Mouse (Mus musculus) cerebellum, adult 2 months (tissue): Measurements from ENCODE around the gene Bach1.

Experiments
- CTCF ChIP-seq: fragments of 200-500 bp; IDR thresholded peaks from 2 replicates; pipeline ENCODE4 v1.5.1; 2011; ENCODE audit warnings: low read depth, mild to moderate bottlenecking, control low read depth, low read length, moderate library complexity, borderline replicate concordance; ENCODE audit not compliant: insufficient read depth
- POLR2A ChIP-seq: fragments of 200-500 bp; IDR thresholded peaks from 2 replicates; pipeline ENCODE4 v1.6.1; 2011; ENCODE audit warnings: low read length, control low read depth, borderline replicate concordance; ENCODE audit not compliant: insufficient read depth

DNA sequence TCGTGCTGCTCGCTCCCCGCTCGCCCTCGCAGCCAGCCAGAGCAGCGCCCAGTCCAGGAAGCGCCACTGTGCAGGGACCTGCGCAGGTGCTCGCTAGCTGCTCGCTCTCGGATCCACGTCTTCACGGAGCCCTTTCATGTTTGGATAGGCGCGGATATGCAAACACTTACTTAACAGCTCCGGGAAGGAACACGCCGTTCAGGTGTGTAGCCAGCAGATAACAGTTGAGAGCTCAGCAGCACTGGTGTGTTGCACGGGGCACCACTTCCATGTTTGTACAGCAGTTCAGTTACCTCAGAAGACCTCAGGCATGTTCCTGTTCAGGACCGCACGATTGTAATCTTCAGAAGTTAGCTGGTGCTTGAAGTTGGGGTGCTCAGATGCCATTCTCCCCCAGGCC, 27.2 kb downstream of the Bach1 start:
- TF ChIP-seq POLR2A, result no peak
- no peak for TF ChIP-seq CTCF
